Mouse (Mus musculus) intestine, embryonic 14.5 days (tissue): Measurements from ENCODE around the gene Glrx5. TPM values are rescaled to one million over a fixed set of nuclear protein-coding genes. Genes with fewer than 3 reads are reported as not detected.
A peak's percentile ranks its signal among the peaks of the same experiment; 100 is the strongest.

ENCODE experiments used
- ATAC-seq: fragments of 200-750 bp; cut with Nextera tagmentation; replicated peaks from 2 replicates; pipeline ENCODE4 v1.8.0; 2017; ENCODE audit warnings: low read depth, moderate number of reproducible peaks, moderate TSS enrichment, moderate library complexity; ENCODE audit not compliant: low FRiP score, low TSS enrichment
- DNase-seq: peaks from one replicate; pipeline ENCODE4 v3.0.0-alpha.2; 2018; ENCODE audit warnings: low spot score
- H3K27ac ChIP-seq: fragments of 300-500 bp; sonication (generic); 2 replicates; pipeline ENCODE4 v1.5.1; 2014; ENCODE audit warnings: low read depth, mild to moderate bottlenecking, control low read depth
- H3K27me3 ChIP-seq: fragments of 300-500 bp; sonication (generic); replicated peaks from 2 replicates; pipeline ENCODE4 v1.6.1; 2014; ENCODE audit warnings: low read length, control low read depth; ENCODE audit not compliant: control insufficient read depth, insufficient read depth
- H3K36me3 ChIP-seq: fragments of 300-500 bp; sonication (generic); 2 replicates; pipeline ENCODE4 v1.6.1; 2014; ENCODE audit warnings: low read length, control low read depth; ENCODE audit not compliant: control insufficient read depth, insufficient read depth
- H3K4me1 ChIP-seq: fragments of 300-500 bp; sonication (generic); replicated peaks from 2 replicates; pipeline ENCODE4 v1.6.1; 2014; ENCODE audit warnings: low read length, control low read depth, mixed read lengths; ENCODE audit not compliant: control insufficient read depth, insufficient read depth
- H3K4me2 ChIP-seq: fragments of 300-500 bp; sonication (generic); 2 replicates; pipeline ENCODE4 v1.6.1; 2014; ENCODE audit warnings: low read length
- H3K4me3 ChIP-seq: fragments of 300-500 bp; sonication (generic); 2 replicates; pipeline ENCODE4 v1.5.1; 2014; ENCODE audit warnings: low read depth, low read length, control low read depth, mixed read lengths
- H3K9ac ChIP-seq: fragments of 300-500 bp; sonication (generic); 2 replicates; pipeline ENCODE4 v1.6.1; 2014; ENCODE audit warnings: mild to moderate bottlenecking, low read length
- H3K9me3 ChIP-seq: fragments of 300-500 bp; sonication (generic); 2 replicates; pipeline ENCODE4 v1.6.1; 2016; ENCODE audit warnings: low read length, control low read depth; ENCODE audit not compliant: control insufficient read depth
- WGBS: fragments of 180-500 bp; shearing (Covaris S2); extraction: QIAGEN DNeasy Blood & Tissue Kit; methylation state at CpG from one replicate; pipeline ENCODE4 v1.1.7; 2014; 5-methylcytosine and 5-hydroxymethylcytosine counted together
- polyA plus RNA-seq: library from polyadenylated mRNA; unstranded; fragments of >200 nt; fragmentation: Nextera tagmentation; extraction: Ambion mirVana; gene quantifications from 2 replicates; pipeline ENCODE4 v1.2.1, GENCODE M21; 2014

Glrx5 gene
- polyA plus RNA-seq, 1 experiment from 2014 or later: 193 TPM

DNA sequence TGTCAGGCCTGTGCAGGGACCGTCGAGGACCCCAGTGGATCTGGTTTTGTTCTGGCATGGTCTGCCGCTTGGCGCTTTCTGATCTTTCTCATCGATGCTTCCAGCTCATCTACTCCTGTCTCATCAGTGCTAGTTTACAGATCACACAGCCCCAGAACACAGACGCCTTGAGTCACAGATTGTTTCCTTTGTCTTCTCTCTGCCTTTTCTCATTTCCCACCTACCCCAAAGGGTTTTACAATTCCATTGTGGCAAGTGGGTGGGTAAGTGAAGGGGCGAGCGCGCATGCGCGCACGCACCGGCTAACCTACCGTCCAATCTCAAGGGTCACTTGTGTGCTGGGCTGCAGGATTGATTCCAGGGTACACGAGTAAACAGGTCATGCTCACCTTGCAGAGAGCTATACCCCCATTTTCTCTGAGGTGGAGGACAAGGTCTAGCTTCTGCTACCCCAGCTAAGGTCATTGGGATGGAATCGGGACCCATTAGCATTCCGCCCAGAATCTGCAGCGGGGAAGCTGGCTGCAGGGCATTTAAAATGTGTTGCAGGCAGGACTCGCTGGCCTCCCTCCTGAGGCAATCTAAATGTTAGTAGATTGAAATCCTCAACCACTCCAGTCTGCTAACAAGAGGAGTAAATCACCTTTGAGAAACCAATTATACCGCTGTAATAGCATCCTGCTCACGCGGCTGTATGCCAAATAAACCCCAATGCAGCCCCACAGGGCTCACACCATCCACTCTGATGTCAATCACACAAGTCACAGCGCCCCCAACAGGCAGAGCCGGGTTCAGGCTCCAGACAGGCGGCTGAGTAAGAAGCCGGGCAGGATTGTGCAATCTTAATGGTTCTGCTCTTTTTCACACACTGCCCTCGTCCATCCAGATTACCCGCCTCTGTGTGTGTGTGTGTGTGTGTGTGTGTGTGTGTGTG lies 31.0 kb downstream of the Glrx5 start:
- no peak overlapping the region for H3K9ac ChIP-seq
- H3K27me3 ChIP-seq: no peaks in the 10 kb centered on the region
- H3K36me3 ChIP-seq: no peaks in the 10 kb centered on the region
- no peaks in the 10 kb centered on the region for H3K4me1 ChIP-seq
- no peak overlapping the region for H3K27ac ChIP-seq
- 47% methylated on average over 27 of the region's 28 CpGs for WGBS
- ATAC-seq (no peak), DNase-seq (no peak)
- no peak overlapping the region for H3K4me2 ChIP-seq
- H3K4me3 ChIP-seq: no peak overlapping the region
- peaks cover 2% of the 10 kb centered on the region; the same call in 1 of the 2 replicates for H3K9me3 ChIP-seq

DNA sequence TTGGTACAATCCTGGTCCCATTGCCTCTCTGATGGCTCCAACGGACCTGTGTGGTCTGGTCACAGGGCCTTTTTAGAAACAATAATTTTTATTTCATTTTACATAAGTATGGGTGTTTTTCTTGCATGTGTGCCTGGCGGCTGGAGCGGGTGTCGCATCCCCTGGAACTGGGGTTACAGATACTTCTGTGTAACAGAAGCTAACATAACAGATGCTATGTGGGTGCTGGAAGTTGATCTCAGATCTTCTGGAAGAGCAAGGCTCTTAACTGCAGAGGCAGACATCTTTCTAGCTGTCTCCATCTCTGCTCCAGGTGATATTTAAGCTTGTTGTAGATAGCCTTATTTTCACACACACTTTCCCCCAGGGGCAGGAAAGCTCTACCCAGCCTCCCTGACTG lies 31.7 kb downstream of the Glrx5 start:
- H3K9ac ChIP-seq: no peak overlapping the region
- H3K27me3 ChIP-seq: no peaks in the 10 kb centered on the region
- ATAC-seq (no peak), DNase-seq (no peak)
- WGBS: 72% methylated on average over 4 of the region's 4 CpGs
- no peak overlapping the region for H3K4me2 ChIP-seq
- no peak overlapping the region for H3K4me3 ChIP-seq
- no peaks in the 10 kb centered on the region for H3K36me3 ChIP-seq
- H3K4me1 ChIP-seq: no peaks in the 10 kb centered on the region
- H3K9me3 ChIP-seq: peaks cover 2% of the 10 kb centered on the region; the same call in 1 of the 2 replicates
- H3K27ac ChIP-seq: no peak overlapping the region

DNA sequence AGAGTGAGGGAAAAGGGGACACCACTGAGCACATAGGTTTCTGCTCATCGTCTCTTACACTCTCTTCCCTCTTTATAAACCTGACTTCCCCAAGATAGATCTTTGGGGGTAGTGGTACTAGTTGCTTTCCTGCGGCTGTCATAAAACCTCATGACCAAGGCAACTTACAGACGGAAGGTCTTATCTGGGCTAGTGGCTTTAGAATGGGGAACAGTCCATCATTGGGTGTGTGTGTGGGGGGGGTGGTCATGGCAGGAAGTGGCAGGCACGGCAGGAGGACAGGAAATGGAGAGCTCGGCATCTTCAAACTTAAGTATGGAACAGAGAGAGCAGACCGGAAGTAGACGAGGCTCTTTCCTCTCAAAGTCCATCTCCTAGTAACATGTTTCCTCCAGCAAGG lies 32.6 kb downstream of the Glrx5 start:
- peaks cover 2% of the 10 kb centered on the region; the same call in 1 of the 2 replicates for H3K9me3 ChIP-seq
- H3K36me3 ChIP-seq: no peaks in the 10 kb centered on the region
- H3K4me2 ChIP-seq: no peak overlapping the region
- ATAC-seq (no peak), DNase-seq (no peak)
- H3K27ac ChIP-seq: no peak overlapping the region
- H3K9ac ChIP-seq: no peak overlapping the region
- no peaks in the 10 kb centered on the region for H3K4me1 ChIP-seq
- WGBS: 85% methylated on average over 7 of the region's 7 CpGs
- H3K4me3 ChIP-seq: no peak overlapping the region
- no peaks in the 10 kb centered on the region for H3K27me3 ChIP-seq

DNA sequence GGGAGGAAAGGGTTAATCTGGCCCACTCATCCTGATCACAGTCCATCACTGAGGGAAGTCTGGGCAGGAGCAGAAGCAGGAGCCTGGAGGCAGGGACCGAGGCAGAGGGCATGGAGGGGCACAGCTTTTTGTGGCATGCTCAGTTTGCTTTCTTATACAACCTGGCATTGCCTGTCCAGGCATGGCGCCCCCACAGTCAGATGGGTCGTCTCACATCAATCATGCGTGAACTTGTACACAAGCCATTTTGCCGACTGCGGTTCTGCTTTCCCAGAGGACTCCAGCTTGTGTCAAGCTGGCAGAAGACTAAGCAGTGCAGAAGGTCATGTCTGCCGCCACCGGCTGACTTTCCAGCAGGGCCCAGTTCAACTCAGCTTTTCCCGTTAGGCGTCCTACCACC lies 34.0 kb downstream of the Glrx5 start:
- H3K4me2 ChIP-seq: no peak overlapping the region
- H3K9me3 ChIP-seq: peaks cover 2% of the 10 kb centered on the region; the same call in 1 of the 2 replicates
- WGBS: 67% methylated on average over 10 of the region's 10 CpGs
- H3K27ac ChIP-seq: no peak overlapping the region
- DNase-seq (no peak), ATAC-seq (no peak)
- no peak overlapping the region for H3K4me3 ChIP-seq
- no peak overlapping the region for H3K9ac ChIP-seq
- H3K36me3 ChIP-seq: no peaks in the 10 kb centered on the region
- H3K27me3 ChIP-seq: no peaks in the 10 kb centered on the region
- H3K4me1 ChIP-seq: no peaks in the 10 kb centered on the region

DNA sequence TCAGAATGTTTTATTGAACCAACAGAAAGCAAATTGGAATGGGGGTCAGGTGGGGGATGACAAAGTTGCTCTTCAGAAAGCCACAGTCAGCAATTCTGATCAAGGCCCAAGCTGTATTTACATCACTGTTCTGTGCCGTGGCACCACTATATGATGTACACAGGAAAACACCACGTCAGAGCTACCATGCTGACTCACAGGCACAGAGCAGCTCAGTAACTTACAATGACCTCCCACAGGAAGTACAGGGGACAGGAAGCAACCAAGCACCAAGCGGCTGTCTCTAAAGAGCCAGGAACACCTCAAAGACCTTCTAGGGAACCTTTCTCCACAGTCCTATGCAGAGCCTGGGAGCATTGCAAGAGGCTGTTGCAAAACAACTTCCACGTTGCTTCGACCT lies 36.4 kb downstream of the Glrx5 start:
- 68% methylated on average over 5 of the region's 5 CpGs for WGBS
- Histone ChIP-seq H3K36me3 (no peaks in the 10 kb centered on the region), H3K27me3 (no peaks in the 10 kb centered on the region), H3K4me1 (no peaks in the 10 kb centered on the region), H3K27ac (no peak overlapping the region), H3K4me2 (no peak overlapping the region), H3K9me3 (peaks cover 2% of the 10 kb centered on the region; the same call in 1 of the 2 replicates), H3K4me3 (no peak overlapping the region), H3K9ac (no peak overlapping the region)
- ATAC-seq (no peak), DNase-seq (no peak)

DNA sequence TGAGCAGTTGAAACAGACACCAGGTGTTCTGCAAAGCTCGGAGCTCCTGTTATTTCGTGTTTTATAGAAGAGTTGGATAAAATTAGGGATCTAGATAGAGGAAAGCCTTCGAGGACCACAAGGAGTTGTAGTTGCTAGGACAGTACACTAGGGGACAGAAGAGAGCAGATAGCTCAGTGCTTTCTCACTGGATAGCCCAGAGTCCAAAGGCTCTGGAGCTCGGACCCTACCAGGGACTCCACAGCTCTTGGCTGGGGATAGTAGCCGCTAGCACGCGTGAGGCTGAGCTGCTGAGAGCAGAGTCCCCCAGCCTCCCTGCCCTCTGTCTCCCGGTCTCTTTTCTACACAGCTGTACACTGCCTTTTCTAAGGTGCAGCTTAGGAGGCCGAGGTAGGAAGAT lies 41.2 kb downstream of the Glrx5 start:
- Histone ChIP-seq H3K27ac (no peak overlapping the region), H3K4me1 (no peaks in the 10 kb centered on the region), H3K9ac (no peak overlapping the region), H3K27me3 (0 out of 2 replicates have a peak, but pooled peaks cover 3% of the 10 kb centered on the region), H3K36me3 (no peaks in the 10 kb centered on the region), H3K4me2 (no peak overlapping the region), H3K4me3 (no peak overlapping the region), H3K9me3 (no peaks in the 10 kb centered on the region)
- 22% methylated on average over 9 of the region's 9 CpGs for WGBS
- ATAC-seq: no peak
- peak; percentile 56 for DNase-seq

DNA sequence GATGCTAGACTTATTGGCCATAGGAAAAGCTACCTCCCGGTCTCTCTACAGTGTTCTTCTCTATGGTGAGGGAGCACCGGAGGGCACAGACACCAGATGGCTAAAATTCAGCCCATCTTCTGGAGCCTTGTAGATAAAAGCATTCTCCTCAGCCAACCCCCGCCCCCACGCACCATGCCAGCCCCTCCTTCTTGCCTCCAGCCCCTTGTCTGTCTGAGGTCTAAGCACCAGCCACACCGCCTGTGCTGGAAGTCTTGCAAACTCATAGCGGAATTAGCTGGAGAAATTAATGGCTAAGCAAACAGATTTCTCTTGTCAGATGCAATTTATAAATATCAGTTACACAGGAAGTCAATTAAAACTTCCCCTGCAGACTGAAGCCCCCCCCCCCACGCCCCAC lies 43.0 kb downstream of the Glrx5 start:
- DNase-seq (no peak), ATAC-seq (no peak)
- H3K27me3 ChIP-seq: 0 out of 2 replicates have a peak, but pooled peaks cover 3% of the 10 kb centered on the region
- no peak overlapping the region for H3K27ac ChIP-seq
- no peaks in the 10 kb centered on the region for H3K36me3 ChIP-seq
- no peak overlapping the region for H3K4me3 ChIP-seq
- no peaks in the 10 kb centered on the region for H3K9me3 ChIP-seq
- 51% methylated on average over 7 of the region's 7 CpGs for WGBS
- H3K4me1 ChIP-seq: no peaks in the 10 kb centered on the region
- H3K9ac ChIP-seq: no peak overlapping the region
- no peak overlapping the region for H3K4me2 ChIP-seq

DNA sequence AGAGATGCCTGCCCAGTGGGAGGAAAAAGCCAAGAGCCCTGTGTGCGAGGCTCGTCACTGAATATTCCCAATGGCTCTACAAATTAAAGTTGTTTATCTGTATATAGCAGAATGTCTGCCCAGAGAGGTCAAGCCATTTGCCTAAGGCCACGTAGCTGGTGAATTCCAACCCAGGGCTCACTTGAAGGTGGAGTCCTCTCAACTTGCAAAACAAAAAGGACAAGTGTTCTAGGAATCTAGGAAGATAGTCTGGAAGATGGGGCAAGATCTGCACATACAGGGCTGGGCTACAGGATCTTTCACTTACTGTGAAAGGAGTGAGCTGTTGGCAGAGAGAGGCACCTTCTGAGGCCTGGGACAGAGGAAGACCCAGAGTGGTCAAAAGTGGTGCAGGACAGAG lies 44.0 kb downstream of the Glrx5 start:
- no peaks in the 10 kb centered on the region for H3K36me3 ChIP-seq
- H3K4me2 ChIP-seq: no peak overlapping the region
- H3K4me3 ChIP-seq: no peak overlapping the region
- ATAC-seq (no peak), DNase-seq (no peak)
- no peak overlapping the region for H3K9ac ChIP-seq
- WGBS: 82% methylated on average over 3 of the region's 3 CpGs
- no peaks in the 10 kb centered on the region for H3K9me3 ChIP-seq
- H3K4me1 ChIP-seq: no peaks in the 10 kb centered on the region
- 0 out of 2 replicates have a peak, but pooled peaks cover 3% of the 10 kb centered on the region for H3K27me3 ChIP-seq
- H3K27ac ChIP-seq: no peak overlapping the region

DNA sequence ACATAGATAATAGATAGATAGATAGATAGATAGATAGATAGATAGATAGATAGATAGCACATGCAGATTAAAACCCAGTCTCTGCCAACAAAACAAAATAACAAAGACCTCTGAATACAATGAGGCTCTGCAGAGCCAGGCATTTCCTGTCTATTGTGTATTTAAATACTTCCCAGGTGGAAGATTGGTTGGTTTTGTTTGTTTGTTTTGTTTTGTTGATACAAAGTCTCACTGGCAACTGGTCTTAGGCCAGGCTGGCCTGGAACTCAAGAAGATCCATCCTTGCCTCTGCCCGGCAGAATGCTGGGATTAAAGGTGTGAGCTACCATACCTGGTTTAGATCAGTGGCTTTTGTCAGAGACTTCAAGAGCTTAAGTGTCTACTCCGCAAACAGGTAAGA lies 44.7 kb downstream of the Glrx5 start:
- no peak overlapping the region for H3K27ac ChIP-seq
- H3K9ac ChIP-seq: no peak overlapping the region
- no peaks in the 10 kb centered on the region for H3K9me3 ChIP-seq
- H3K27me3 ChIP-seq: 0 out of 2 replicates have a peak, but pooled peaks cover 3% of the 10 kb centered on the region
- H3K36me3 ChIP-seq: no peaks in the 10 kb centered on the region
- no peak overlapping the region for H3K4me2 ChIP-seq
- DNase-seq: no peak
- ATAC-seq: no peak
- WGBS: 84% methylated on average over 2 of the region's 2 CpGs
- no peak overlapping the region for H3K4me3 ChIP-seq
- no peaks in the 10 kb centered on the region for H3K4me1 ChIP-seq
